Mouse (Mus musculus) hindbrain, embryonic 16.5 days (tissue): ENCODE measurements around the gene Zcchc12. TPM values are rescaled to one million over a fixed set of nuclear protein-coding genes. Genes with fewer than 3 reads are reported as not detected.

Experiments
- polyA plus RNA-seq: library from polyadenylated mRNA; unstranded; fragments of >200 nt; fragmentation: Nextera tagmentation; extraction: Ambion mirVana; gene quantifications from 2 replicates; pipeline ENCODE4 v1.2.1, GENCODE M21; 2015

Zcchc12 gene
- polyA plus RNA-seq, 1 experiment from 2014 or later = 409 TPM

Other genes with a start within 250 kb of the Zcchc12 start
- 7.9 and 8.9 TPM in 2 replicates for gene Il13ra1, start 83.8 kb upstream of the Zcchc12 start, polyA plus RNA-seq
- 0.39 and 0.63 TPM in 2 replicates for gene Lonrf3, start 132.4 kb downstream of the Zcchc12 start, polyA plus RNA-seq
- not detected in 2 replicates for gene Gm6268, start 205.4 kb downstream of the Zcchc12 start, polyA plus RNA-seq